Mouse (Mus musculus) forebrain, postnatal 0 days (tissue): Measurements from ENCODE around the gene Metap2. TPM values are rescaled to one million over a fixed set of nuclear protein-coding genes. Genes with fewer than 3 reads are reported as not detected.

Experiments used
- ATAC-seq: fragments of 200-750 bp; cut with Nextera tagmentation; 2 replicates; pipeline ENCODE4 v1.8.0; 2017; ENCODE audit warnings: mild to moderate bottlenecking, moderate library complexity
- DNase-seq: peaks from one replicate; pipeline ENCODE4 v3.0.0-alpha.2; 2015
- H3K27ac ChIP-seq: fragments of 300-500 bp; sonication (generic); 2 replicates; pipeline ENCODE4 v1.5.1; 2014; ENCODE audit warnings: low read depth, mild to moderate bottlenecking, antibody characterized with exemption, low read length, moderate library complexity, mixed read lengths
- H3K27me3 ChIP-seq: fragments of 300-500 bp; sonication (generic); 2 replicates; pipeline ENCODE4 v1.6.1; 2014; ENCODE audit warnings: mild to moderate bottlenecking, low read length, mixed read lengths; ENCODE audit not compliant: insufficient read depth
- H3K36me3 ChIP-seq: fragments of 300-500 bp; sonication (generic); 2 replicates; pipeline ENCODE4 v1.6.1; 2014; ENCODE audit warnings: mild to moderate bottlenecking, moderate library complexity; ENCODE audit not compliant: insufficient read depth
- H3K4me1 ChIP-seq: fragments of 300-500 bp; sonication (generic); 2 replicates; pipeline ENCODE4 v1.6.1; 2014; ENCODE audit warnings: antibody characterized with exemption; ENCODE audit not compliant: insufficient read depth
- H3K4me2 ChIP-seq: fragments of 300-500 bp; sonication (generic); 2 replicates; pipeline ENCODE4 v1.6.1; 2014; ENCODE audit warnings: low read depth, mild to moderate bottlenecking, moderate library complexity
- H3K4me3 ChIP-seq: fragments of 300-500 bp; sonication (generic); 2 replicates; pipeline ENCODE4 v1.5.1; 2014; ENCODE audit warnings: low read depth, low read length, mixed read lengths
- H3K9ac ChIP-seq: fragments of 300-500 bp; sonication (generic); 2 replicates; pipeline ENCODE4 v1.6.1; 2014; ENCODE audit warnings: mild to moderate bottlenecking
- H3K9me3 ChIP-seq: fragments of 300-500 bp; sonication (generic); 2 replicates; pipeline ENCODE4 v1.6.1; 2016; ENCODE audit warnings: low read length
- CTCF ChIP-seq: sonication (generic); IDR thresholded peaks from 2 replicates; pipeline ENCODE4 v1.5.1; 2016; ENCODE audit warnings: antibody characterized with exemption, control low read depth, low read depth
- WGBS: fragments of 180-500 bp; shearing (Covaris S2); extraction: QIAGEN DNeasy Blood & Tissue Kit; methylation state at CpG from one replicate; pipeline ENCODE4 v1.1.7; 2014; 5-methylcytosine and 5-hydroxymethylcytosine counted together
- polyA plus RNA-seq: library from polyadenylated mRNA; unstranded; fragments of >200 nt; fragmentation: Nextera tagmentation; extraction: Ambion mirVana; gene quantifications from 2 replicates; pipeline ENCODE4 v1.2.1, GENCODE M21; 2015
- total RNA-seq: library from RNA; depleted of rRNA; stranded (reverse); fragments of >200 nt; gene quantifications from 2 replicates; pipeline ENCODE4 v1.2.3, GENCODE M21; 2014

The Metap2 gene
- total and polyA plus RNA-seq, 2 experiments from 2014 or later = 106 to 144 TPM

- H3K4me3 ChIP-seq = no peak overlapping the region
- peak; percentile 72 for DNase-seq
- no peaks in the 10 kb centered on the region for H3K27me3 ChIP-seq
- no peaks in the 10 kb centered on the region for H3K4me1 ChIP-seq
- no peak overlapping the region for H3K4me2 ChIP-seq
- H3K27ac ChIP-seq = no peak overlapping the region
- no peak overlapping the region for H3K9ac ChIP-seq
- no peaks in the 10 kb centered on the region for H3K36me3 ChIP-seq
- WGBS = 24% methylated on average over 9 of the region's 9 CpGs
- TF ChIP-seq CTCF = no peak
- no peaks in the 10 kb centered on the region for H3K9me3 ChIP-seq
- ATAC-seq = peak; percentile 78
Observed at GRCm38 (mm10) chr10:93933980-93934379, 37.1 kb upstream of the Metap2 start.

GRCm38 (mm10) chr10:93932861-93933260 is 36.0 kb upstream of the Metap2 start:
- WGBS = 61% methylated on average over 5 of the region's 5 CpGs
- Histone ChIP-seq H3K4me2 (no peak overlapping the region), H3K27ac (no peak overlapping the region), H3K9me3 (no peaks in the 10 kb centered on the region), H3K4me3 (no peak overlapping the region), H3K9ac (no peak overlapping the region), H3K4me1 (no peaks in the 10 kb centered on the region), H3K27me3 (no peaks in the 10 kb centered on the region), H3K36me3 (no peaks in the 10 kb centered on the region)
- TF ChIP-seq CTCF = no peak
- DNase-seq = no peak
- ATAC-seq = no peak

DNA sequence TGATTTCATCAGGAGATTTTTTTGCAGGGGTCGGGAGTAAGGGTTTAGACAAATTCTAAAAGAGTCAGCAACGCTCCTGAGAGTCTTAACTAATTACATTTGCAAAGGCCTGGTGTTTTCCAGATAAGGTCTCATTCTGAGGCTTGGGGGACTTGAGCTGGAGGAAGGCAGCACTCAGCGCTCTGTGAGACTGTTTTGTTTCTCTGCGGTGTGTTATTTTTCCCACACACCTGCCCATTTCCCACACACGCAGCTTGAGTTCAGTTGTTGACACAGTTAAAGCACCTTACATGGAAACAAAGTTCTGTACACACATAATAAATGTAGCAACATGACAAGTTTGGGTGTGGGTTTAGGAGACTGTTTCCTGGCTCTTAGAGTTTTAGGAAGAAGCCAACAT is 35.1 kb upstream of the Metap2 start:
- no peak overlapping the region for H3K4me3 ChIP-seq
- TF ChIP-seq CTCF = no peak
- H3K27me3 ChIP-seq = no peaks in the 10 kb centered on the region
- H3K4me1 ChIP-seq = no peaks in the 10 kb centered on the region
- H3K9ac ChIP-seq = no peak overlapping the region
- DNase-seq = no peak
- 70% methylated on average over 5 of the region's 5 CpGs for WGBS
- H3K27ac ChIP-seq = no peak overlapping the region
- no peak overlapping the region for H3K4me2 ChIP-seq
- ATAC-seq = no peak
- no peaks in the 10 kb centered on the region for H3K36me3 ChIP-seq
- H3K9me3 ChIP-seq = no peaks in the 10 kb centered on the region

DNA sequence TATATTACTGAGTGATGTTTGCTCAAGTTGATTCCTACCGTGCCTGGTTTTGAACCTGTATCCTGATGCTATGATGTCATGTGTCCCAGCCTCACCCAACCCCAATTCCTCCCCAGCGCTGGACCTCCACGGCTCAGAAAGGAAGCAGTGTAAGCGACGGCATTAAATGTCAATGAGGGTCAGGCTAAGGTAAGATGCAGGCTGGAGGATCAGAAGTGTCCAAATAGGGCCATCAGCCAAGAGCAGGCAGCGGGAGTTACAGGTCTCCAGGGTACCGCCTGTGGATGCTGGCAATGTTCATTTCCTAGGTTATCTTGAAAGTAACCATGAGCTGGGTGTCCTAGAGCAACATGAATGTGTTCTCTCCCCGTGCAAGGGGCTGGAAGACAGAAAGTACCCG is 34.5 kb upstream of the Metap2 start:
- Histone ChIP-seq H3K36me3 (no peaks in the 10 kb centered on the region), H3K4me3 (no peak overlapping the region), H3K9ac (no peak overlapping the region), H3K4me1 (no peaks in the 10 kb centered on the region), H3K4me2 (no peak overlapping the region), H3K27ac (no peak overlapping the region), H3K27me3 (no peaks in the 10 kb centered on the region), H3K9me3 (no peaks in the 10 kb centered on the region)
- ATAC-seq = no peak
- DNase-seq = no peak
- no peak for TF ChIP-seq CTCF
- WGBS = 82% methylated on average over 9 of the region's 9 CpGs

- H3K4me2 ChIP-seq = no peak overlapping the region
- H3K27me3 ChIP-seq = no peaks in the 10 kb centered on the region
- DNase-seq (no peak), ATAC-seq (no peak)
- TF ChIP-seq CTCF = no peak
- H3K4me1 ChIP-seq = no peaks in the 10 kb centered on the region
- no peak overlapping the region for H3K4me3 ChIP-seq
- 76% methylated on average over 4 of the region's 4 CpGs for WGBS
- H3K27ac ChIP-seq = no peak overlapping the region
- H3K9ac ChIP-seq = no peak overlapping the region
- H3K9me3 ChIP-seq = no peaks in the 10 kb centered on the region
- H3K36me3 ChIP-seq = no peaks in the 10 kb centered on the region
Observed at GRCm38 (mm10) chr10:93930236-93930824, 33.4 kb upstream of the Metap2 start.

GRCm38 (mm10) chr10:93924666-93925065 is 27.8 kb upstream of the Metap2 start:
- H3K4me2 ChIP-seq = no peak overlapping the region
- no peak overlapping the region for H3K4me3 ChIP-seq
- no peak overlapping the region for H3K27ac ChIP-seq
- H3K4me1 ChIP-seq = no peaks in the 10 kb centered on the region
- TF ChIP-seq CTCF = no peak
- no peak for DNase-seq
- no peaks in the 10 kb centered on the region for H3K27me3 ChIP-seq
- no peak for ATAC-seq
- WGBS = 73% methylated on average over 5 of the region's 5 CpGs
- H3K9ac ChIP-seq = no peak overlapping the region
- H3K36me3 ChIP-seq = no peaks in the 10 kb centered on the region
- no peaks in the 10 kb centered on the region for H3K9me3 ChIP-seq

DNA sequence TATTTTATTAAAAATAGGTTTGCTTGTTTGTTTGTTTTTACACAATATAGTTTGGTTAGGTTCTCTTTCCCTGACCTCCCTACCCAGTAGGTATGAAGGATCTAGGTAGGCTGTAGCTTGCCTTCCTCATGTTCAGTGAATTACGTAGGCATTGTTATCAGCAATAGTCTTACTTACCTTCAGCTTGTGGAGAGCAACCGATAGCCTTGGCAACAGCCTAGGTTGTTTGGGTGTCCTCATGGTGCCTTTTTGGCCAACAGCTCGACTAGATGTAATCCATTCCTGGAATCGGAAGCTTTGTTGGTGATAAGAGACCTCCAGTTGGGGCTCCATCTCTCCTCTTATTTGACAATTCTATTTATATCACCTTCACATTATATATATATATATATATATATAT is 24.3 kb upstream of the Metap2 start:
- no peak for TF ChIP-seq CTCF
- Histone ChIP-seq H3K27ac (no peak overlapping the region), H3K4me3 (no peak overlapping the region), H3K4me2 (no peak overlapping the region), H3K9me3 (no peaks in the 10 kb centered on the region), H3K9ac (no peak overlapping the region), H3K36me3 (no peaks in the 10 kb centered on the region), H3K4me1 (peaks cover 5% of the 10 kb centered on the region; the same call in 1 of the 2 replicates), H3K27me3 (no peaks in the 10 kb centered on the region)
- ATAC-seq (no peak), DNase-seq (no peak)
- 89% methylated on average over 4 of the region's 4 CpGs for WGBS
